Mouse (Mus musculus): ENCODE results near the gene Acin1. TPM values are rescaled to one million over a fixed set of nuclear protein-coding genes. Genes with fewer than 3 reads are reported as not detected.
A peak's percentile ranks its signal among the peaks of the same experiment; 100 is the strongest.

The Acin1 gene
- polyA plus RNA-seq, 1 experiment: 121 TPM

DNA sequence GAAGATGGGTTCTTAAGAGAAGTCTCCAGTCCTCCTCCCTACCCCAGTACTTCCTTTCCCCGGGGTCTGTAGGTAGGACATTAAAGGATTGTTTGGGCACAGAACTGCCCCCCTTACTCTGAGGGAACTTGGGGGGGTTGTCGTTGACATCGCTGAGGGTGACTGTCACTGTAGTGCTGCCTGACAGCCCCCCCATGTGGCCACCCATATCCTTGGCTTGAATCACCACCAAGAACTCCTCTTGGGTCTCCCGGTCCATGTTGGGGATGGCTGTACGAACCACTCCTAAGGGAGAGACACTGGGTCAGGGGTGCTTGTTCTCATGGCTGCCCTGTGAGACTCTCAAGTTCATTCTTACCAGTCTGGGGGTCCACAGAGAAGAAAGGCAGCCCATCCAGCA is 48.5 kb downstream of the Acin1 start:
- Histone ChIP-seq H3K4me1 (ENCODE audit: control insufficient read depth, insufficient read depth, low read length) (no peaks in the 10 kb centered on the region), H3K4me3 (replicated peaks; ENCODE audit: extremely low read depth, low read depth, low read length) (no peak overlapping the region)
- TF ChIP-seq POLR2A (IDR thresholded peaks at IDR 0.05; ENCODE audit: borderline replicate concordance, extremely low read depth, low read depth, low read length) (no peak), CTCF (IDR thresholded peaks at IDR 0.05; ENCODE audit: insufficient read depth, low read length) (no peak)
- WGBS: 57% methylated on average over 5 of the region's 5 CpGs
- DNase-seq: no peak

DNA sequence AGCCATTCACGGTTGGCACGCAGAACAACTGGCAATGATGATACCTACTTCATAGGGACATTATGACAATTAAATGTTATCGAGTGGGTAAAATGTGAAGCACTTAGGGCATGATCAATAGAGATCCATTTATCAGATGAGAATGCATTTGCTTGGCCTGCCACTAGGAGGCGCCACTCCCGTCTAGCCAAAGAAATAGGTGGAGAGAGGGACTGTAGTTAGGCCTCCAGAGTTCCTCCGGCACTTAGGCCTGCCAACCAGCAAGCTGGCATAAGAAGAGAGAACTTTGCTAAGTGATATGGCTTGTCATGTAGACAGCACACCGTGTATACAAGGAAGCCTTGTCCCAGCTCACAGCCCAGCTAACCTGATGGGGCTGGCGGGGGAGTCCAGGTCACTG is 49.8 kb downstream of the Acin1 start:
- peak; percentile 56 for DNase-seq
- WGBS: 47% methylated on average over 8 of the region's 8 CpGs
- TF ChIP-seq CTCF (IDR thresholded peaks at IDR 0.05; ENCODE audit: insufficient read depth, low read length) (peak; percentile 93), POLR2A (IDR thresholded peaks at IDR 0.05; ENCODE audit: borderline replicate concordance, extremely low read depth, low read depth, low read length) (no peak)
- Histone ChIP-seq H3K4me1 (ENCODE audit: control insufficient read depth, insufficient read depth, low read length) (no peaks in the 10 kb centered on the region), H3K4me3 (replicated peaks; ENCODE audit: extremely low read depth, low read depth, low read length) (no peak overlapping the region)

GRCm38 (mm10) chr14:54634182-54634581 is 52.5 kb downstream of the Acin1 start:
- DNase-seq: no peak
- no peak overlapping the region for H3K4me3 ChIP-seq (replicated peaks; ENCODE audit: extremely low read depth, low read depth, low read length)
- no peaks in the 10 kb centered on the region for H3K4me1 ChIP-seq (ENCODE audit: control insufficient read depth, insufficient read depth, low read length)
- TF ChIP-seq CTCF (IDR thresholded peaks at IDR 0.05; ENCODE audit: insufficient read depth, low read length) (no peak), POLR2A (IDR thresholded peaks at IDR 0.05; ENCODE audit: borderline replicate concordance, extremely low read depth, low read depth, low read length) (no peak)
- WGBS: 67% methylated on average over 4 of the region's 4 CpGs

GRCm38 (mm10) chr14:54632252-54632651 is 54.5 kb downstream of the Acin1 start:
- no peak for DNase-seq
- WGBS: 91% methylated on average over 37 of the region's 37 CpGs
- TF ChIP-seq POLR2A (IDR thresholded peaks at IDR 0.05; ENCODE audit: borderline replicate concordance, extremely low read depth, low read depth, low read length) (no peak), CTCF (IDR thresholded peaks at IDR 0.05; ENCODE audit: insufficient read depth, low read length) (no peak)
- Histone ChIP-seq H3K4me1 (ENCODE audit: control insufficient read depth, insufficient read depth, low read length) (no peaks in the 10 kb centered on the region), H3K4me3 (replicated peaks; ENCODE audit: extremely low read depth, low read depth, low read length) (no peak overlapping the region)

GRCm38 (mm10) chr14:54631240-54631599 is 55.5 kb downstream of the Acin1 start:
- 67% methylated on average over 4 of the region's 4 CpGs for WGBS
- no peaks in the 10 kb centered on the region for H3K4me1 ChIP-seq (ENCODE audit: control insufficient read depth, insufficient read depth, low read length)
- no peak for DNase-seq
- no peak for TF ChIP-seq POLR2A (IDR thresholded peaks at IDR 0.05; ENCODE audit: borderline replicate concordance, extremely low read depth, low read depth, low read length)
- TF ChIP-seq CTCF (IDR thresholded peaks at IDR 0.05; ENCODE audit: insufficient read depth, low read length): no peak
- no peak overlapping the region for H3K4me3 ChIP-seq (replicated peaks; ENCODE audit: extremely low read depth, low read depth, low read length)

GRCm38 (mm10) chr14:54630583-54631239 is 56.0 kb downstream of the Acin1 start:
- 63% methylated on average over 11 of the region's 11 CpGs for WGBS
- no peaks in the 10 kb centered on the region for H3K4me1 ChIP-seq (ENCODE audit: control insufficient read depth, insufficient read depth, low read length)
- H3K4me3 ChIP-seq (replicated peaks; ENCODE audit: extremely low read depth, low read depth, low read length): no peak overlapping the region
- TF ChIP-seq CTCF (IDR thresholded peaks at IDR 0.05; ENCODE audit: insufficient read depth, low read length) (no peak), POLR2A (IDR thresholded peaks at IDR 0.05; ENCODE audit: borderline replicate concordance, extremely low read depth, low read depth, low read length) (no peak)
- no peak for DNase-seq

DNA sequence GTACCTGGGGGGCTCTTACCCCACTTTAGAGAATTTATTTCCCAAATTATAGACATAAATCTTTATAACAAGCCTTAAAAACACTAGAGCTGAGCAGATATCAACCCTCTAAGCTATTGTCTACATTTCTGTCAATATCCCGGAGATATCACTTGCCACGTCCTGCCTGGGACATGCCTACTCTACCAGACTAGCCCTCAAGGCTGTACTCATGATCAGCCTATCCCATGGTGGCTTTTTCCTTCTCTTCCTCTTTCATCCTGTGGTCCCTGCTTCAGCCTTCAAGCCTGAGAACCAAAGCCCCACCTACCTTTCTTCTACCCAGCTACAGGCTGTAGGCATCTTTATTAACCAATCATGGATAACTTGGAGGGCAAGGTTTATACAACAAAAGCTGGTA is 56.9 kb downstream of the Acin1 start:
- WGBS: 90% methylated on average over 2 of the region's 2 CpGs

DNA sequence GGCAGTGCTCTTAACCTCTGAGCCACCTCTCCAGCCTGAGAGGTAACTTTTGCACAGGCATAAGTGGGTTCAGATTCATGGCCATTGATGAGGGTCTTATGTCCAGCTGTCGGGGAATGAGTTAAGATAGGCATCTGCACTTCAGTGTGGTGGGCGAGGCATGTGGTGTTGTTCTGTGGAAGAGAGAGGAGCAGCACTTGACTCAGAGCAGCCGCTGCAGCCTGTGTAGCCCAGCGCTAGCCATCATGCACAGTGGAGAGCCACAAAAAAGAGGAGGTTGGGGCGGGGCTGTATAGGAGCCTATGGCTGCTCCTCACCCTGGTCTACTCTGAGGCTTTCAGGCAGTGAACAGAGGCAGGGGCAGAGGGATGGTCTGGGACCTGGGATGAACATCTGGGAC is 58.6 kb downstream of the Acin1 start:
- Histone ChIP-seq H3K4me1 (ENCODE audit: control insufficient read depth, insufficient read depth, low read length) (no peaks in the 10 kb centered on the region), H3K4me3 (replicated peaks; ENCODE audit: extremely low read depth, low read depth, low read length) (no peak overlapping the region)
- WGBS: 75% methylated on average over 5 of the region's 5 CpGs
- TF ChIP-seq POLR2A (IDR thresholded peaks at IDR 0.05; ENCODE audit: borderline replicate concordance, extremely low read depth, low read depth, low read length): no peak
- TF ChIP-seq CTCF (IDR thresholded peaks at IDR 0.05; ENCODE audit: insufficient read depth, low read length): no peak
- no peak for DNase-seq

More for the DNA sequence above, 56.9 kb downstream of the Acin1 start:
- DNase-seq: no peak
- H3K4me1 ChIP-seq (ENCODE audit: control insufficient read depth, insufficient read depth, low read length): no peaks in the 10 kb centered on the region
- H3K4me3 ChIP-seq (replicated peaks; ENCODE audit: extremely low read depth, low read depth, low read length): no peak overlapping the region
- TF ChIP-seq POLR2A (IDR thresholded peaks at IDR 0.05; ENCODE audit: borderline replicate concordance, extremely low read depth, low read depth, low read length) (no peak), CTCF (IDR thresholded peaks at IDR 0.05; ENCODE audit: insufficient read depth, low read length) (no peak)

DNA sequence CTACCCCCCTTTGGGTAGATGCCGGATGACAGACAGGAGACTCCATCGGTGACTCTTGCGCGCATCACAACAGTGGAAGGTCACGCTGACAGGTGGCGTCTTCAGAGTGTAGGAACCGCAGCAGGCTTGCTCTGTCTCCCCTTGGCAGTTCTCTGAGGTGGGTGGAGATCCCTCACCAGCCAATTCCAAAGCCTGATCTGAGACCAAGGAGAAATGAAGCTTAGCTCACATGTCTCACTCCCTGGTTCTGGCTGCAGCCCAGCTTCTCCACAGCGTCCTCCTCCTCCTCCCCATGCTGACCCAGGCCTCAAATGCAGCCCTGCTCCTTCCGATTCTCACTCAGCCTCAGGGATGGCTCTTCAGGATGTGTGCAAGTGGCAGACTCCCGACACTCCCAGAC is 61.8 kb downstream of the Acin1 start:
- no peak for TF ChIP-seq CTCF (IDR thresholded peaks at IDR 0.05; ENCODE audit: insufficient read depth, low read length)
- TF ChIP-seq POLR2A (IDR thresholded peaks at IDR 0.05; ENCODE audit: borderline replicate concordance, extremely low read depth, low read depth, low read length): no peak
- 72% methylated on average over 10 of the region's 10 CpGs for WGBS

GRCm38 (mm10) chr14:54623334-54623733 is 63.4 kb downstream of the Acin1 start:
- Histone ChIP-seq H3K4me3 (replicated peaks; ENCODE audit: extremely low read depth, low read depth, low read length) (no peak overlapping the region), H3K4me1 (ENCODE audit: control insufficient read depth, insufficient read depth, low read length) (no peaks in the 10 kb centered on the region)
- TF ChIP-seq POLR2A (IDR thresholded peaks at IDR 0.05; ENCODE audit: borderline replicate concordance, extremely low read depth, low read depth, low read length): no peak
- no peak for TF ChIP-seq CTCF (IDR thresholded peaks at IDR 0.05; ENCODE audit: insufficient read depth, low read length)
- DNase-seq: no peak
- 81% methylated on average over 6 of the region's 6 CpGs for WGBS

More for the DNA sequence above, 61.8 kb downstream of the Acin1 start:
- H3K4me3 ChIP-seq (replicated peaks; ENCODE audit: extremely low read depth, low read depth, low read length): no peak overlapping the region
- no peaks in the 10 kb centered on the region for H3K4me1 ChIP-seq (ENCODE audit: control insufficient read depth, insufficient read depth, low read length)
- DNase-seq: no peak
